26 mouse cellular contexts compared by ENCODE assay signal in the genomic region with DNA sequence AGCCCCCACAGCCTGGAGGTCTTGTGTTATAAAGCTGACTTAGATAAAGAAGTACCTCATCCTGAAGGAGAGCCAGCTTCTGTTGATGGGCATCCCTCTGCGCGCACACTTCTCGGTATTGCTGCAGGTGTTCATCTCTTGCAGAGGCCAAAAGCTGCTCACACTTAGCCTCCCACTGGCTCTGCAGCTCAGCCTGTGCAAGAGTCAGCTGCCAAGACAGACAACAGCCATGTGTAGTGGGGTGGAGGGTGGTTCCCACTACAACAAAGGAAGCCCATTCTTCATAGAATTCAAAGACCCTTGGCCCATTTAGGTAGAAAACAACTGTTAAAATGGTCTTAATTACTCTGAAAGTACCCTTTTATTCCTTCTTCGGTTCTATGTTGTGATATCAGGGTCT. TPM values are rescaled to one million over a fixed set of nuclear protein-coding genes. Genes with fewer than 3 reads are reported as not detected.
DNase-seq lines count a peak whose midpoint lies in the region; ATAC-seq and TF ChIP-seq lines count a peak whose summit lies in the region.
"Had no signal": no experiment of that assay in that cellular context is flagged by ENCODE, and none has a peak within 500 bp of the region (broad histone marks: within the 10 kb centered on the region; RNA-seq: fewer than 3 reads in every experiment).

No protein-coding gene starts in this region.

- peaks cover 40% of the 10 kb centered on the region for H3K36me3 ChIP-seq in hindbrain, embryonic 16.5 days (ENCODE audit: control insufficient read depth, insufficient read depth, low read length)
- peaks cover 73% of the 10 kb centered on the region for H3K36me3 ChIP-seq in hindbrain, embryonic 14.5 days (replicated peaks; ENCODE audit: control insufficient read depth, insufficient read depth)
- peaks cover 15% of the 10 kb centered on the region for H3K36me3 ChIP-seq in ES-E14 (ENCODE audit: control insufficient read depth, insufficient read depth, low read length, poor library complexity, severe bottlenecking)

- no peak overlapping the region for H3K4me2 ChIP-seq in hindbrain, embryonic 16.5 days (ENCODE audit: low read length)
- no peak overlapping the region for H3K4me2 ChIP-seq in hindbrain, embryonic 14.5 days (replicated peaks)
- H3K4me2 ChIP-seq: embryonic facial prominence, embryonic 13.5 days; forebrain, embryonic 12.5 days; forebrain, embryonic 15.5 days; hindbrain, embryonic 13.5 days had no signal

- H3K9me3 ChIP-seq in hindbrain, embryonic 16.5 days (ENCODE audit: control insufficient read depth, low read length) = no peaks in the 10 kb centered on the region; the same call in 1 of the 2 replicates
- no peaks in the 10 kb centered on the region for H3K9me3 ChIP-seq in hindbrain, embryonic 14.5 days (ENCODE audit: control insufficient read depth, low read length)
- H3K9me3 ChIP-seq in ES-E14 (ENCODE audit: control insufficient read depth, insufficient read depth, low read depth, low read length) = no peaks in the 10 kb centered on the region
- H3K9me3 ChIP-seq: embryonic facial prominence, embryonic 10.5 days; embryonic facial prominence, embryonic 13.5 days; forebrain, embryonic 12.5 days; forebrain, embryonic 15.5 days; heart, embryonic 10.5 days; hindbrain, embryonic 13.5 days had no signal

- intact Hi-C loops in gastrocnemius, adult 2 months (cut with DNase I) = no loop called here

- TF ChIP-seq CTCF in gastrocnemius, adult 2 months (IDR thresholded peaks at IDR 0.05) = no peak

- H3K27ac ChIP-seq in hindbrain, embryonic 16.5 days (ENCODE audit: low read depth, low read length) = no peak overlapping the region
- no peak overlapping the region for H3K27ac ChIP-seq in hindbrain, embryonic 14.5 days
- peak overlapping the region; percentile 81 for H3K27ac ChIP-seq in ES-E14 (ENCODE audit: insufficient read depth, low read depth, low read length, poor library complexity, severe bottlenecking)
- H3K27ac ChIP-seq in gastrocnemius, adult 2 months = no peak overlapping the region
- H3K27ac ChIP-seq: embryonic facial prominence, embryonic 10.5 days; embryonic facial prominence, embryonic 13.5 days; forebrain, embryonic 12.5 days; forebrain, embryonic 15.5 days; heart, adult 2 months; heart, embryonic 10.5 days; hindbrain, embryonic 13.5 days had no signal

- in situ Hi-C loops in ES-E14 (cut with MboI; ENCODE audit: low sequenced_read_pairs in 2 of 2, unreplicated experiment in 2 of 2) = no loop called here

- 66% methylated on average over 4 of the region's 4 CpGs for WGBS in hindbrain, embryonic 16.5 days
- 66% methylated on average over 4 of the region's 4 CpGs for WGBS in hindbrain, embryonic 14.5 days

- no peak overlapping the region for H3K9ac ChIP-seq in hindbrain, embryonic 16.5 days (ENCODE audit: low read depth, low read length)
- no peak overlapping the region for H3K9ac ChIP-seq in hindbrain, embryonic 14.5 days
- H3K9ac ChIP-seq in ES-E14 (ENCODE audit: insufficient read depth, low read depth, low read length, poor library complexity, severe bottlenecking) = no peak overlapping the region
- H3K9ac ChIP-seq: embryonic facial prominence, embryonic 13.5 days; forebrain, embryonic 12.5 days; forebrain, embryonic 15.5 days; hindbrain, embryonic 13.5 days had no signal

- H3K4me3 ChIP-seq in hindbrain, embryonic 16.5 days (ENCODE audit: low read length) = no peak overlapping the region
- H3K4me3 ChIP-seq in hindbrain, embryonic 14.5 days (replicated peaks; ENCODE audit: low read length) = no peak overlapping the region
- H3K4me3 ChIP-seq in ES-E14 (ENCODE audit: insufficient read depth in 1 of 2, low read depth in 1 of 2, low read length in 2 of 2, poor library complexity in 1 of 2, severe bottlenecking in 1 of 2) = no peak overlapping the region
- no peak overlapping the region for H3K4me3 ChIP-seq in gastrocnemius, adult 2 months
- H3K4me3 ChIP-seq: embryonic facial prominence, embryonic 10.5 days; embryonic facial prominence, embryonic 13.5 days; erythroblast, embryonic 14.5 days; forebrain, embryonic 12.5 days; forebrain, embryonic 15.5 days; heart, adult 2 months; heart, embryonic 10.5 days; hindbrain, embryonic 13.5 days had no signal

- DNase-seq in hindbrain, embryonic 14.5 days (ENCODE audit: low spot score) = no peak
- DNase-seq in ES-E14 (ENCODE audit: low read depth, low spot score) (peak; percentile 47), ZHBTc4 (ENCODE audit: low read depth, low spot score) (peak; percentile 74)
- DNase-seq in gastrocnemius, adult 2 months = no peak
- no peak for DNase-seq in gastrocnemius, adult 18-20 months (ENCODE audit: low spot score)
- no peak for DNase-seq in adrenal gland, postnatal 14 days
- DNase-seq: adrenal gland, adult 2 months; adrenal gland, postnatal 25 days; cerebellum, adult 18-20 months; cerebellum, adult 9-11 months; cerebellum, postnatal 25 days; embryo, embryonic 11 days; gastrocnemius, postnatal 14 days; heart, adult 2 months; kidney, adult 18-20 months; kidney, adult 9 months had no signal

- no peaks in the 10 kb centered on the region for H3K27me3 ChIP-seq in hindbrain, embryonic 16.5 days (replicated peaks; ENCODE audit: control insufficient read depth, insufficient read depth, low read length)
- H3K27me3 ChIP-seq in hindbrain, embryonic 14.5 days (ENCODE audit: control insufficient read depth, insufficient read depth, low read length) = no peaks in the 10 kb centered on the region
- H3K27me3 ChIP-seq: embryonic facial prominence, embryonic 13.5 days; forebrain, embryonic 12.5 days; forebrain, embryonic 15.5 days; hindbrain, embryonic 13.5 days had no signal

- ATAC-seq in hindbrain, embryonic 16.5 days = peak; percentile 60
- ATAC-seq in hindbrain, embryonic 14.5 days (ENCODE audit: low FRiP score) = no peak
- ATAC-seq: CD4-positive, CD25-positive, alpha-beta regulatory T cell, adult 4 months; forebrain, embryonic 15.5 days; intestine, embryonic 16.5 days had no signal

- no peaks in the 10 kb centered on the region for H3K4me1 ChIP-seq in hindbrain, embryonic 16.5 days (ENCODE audit: control insufficient read depth, insufficient read depth, low read depth, low read length)
- no peaks in the 10 kb centered on the region for H3K4me1 ChIP-seq in hindbrain, embryonic 14.5 days (replicated peaks; ENCODE audit: control insufficient read depth, insufficient read depth, low read length)
- peaks cover 7 to 18% of the 10 kb centered on the region in 2 experiments; a peak in 2 of 4 replicates for H3K4me1 ChIP-seq in ES-E14 (ENCODE audit: control insufficient read depth in 2 of 2, insufficient read depth in 2 of 2, low read length in 2 of 2, poor library complexity in 1 of 2)
- H3K4me1 ChIP-seq: embryonic facial prominence, embryonic 10.5 days; embryonic facial prominence, embryonic 13.5 days; forebrain, embryonic 12.5 days; forebrain, embryonic 15.5 days; heart, embryonic 10.5 days; hindbrain, embryonic 13.5 days had no signal

TF ChIP-seq in ES-E14, 5 proteins besides CTCF, POLR2A, EP300 and RAD21:
- TF ChIP-seq HCFC1 (IDR thresholded peaks at IDR 0.05; ENCODE audit: borderline replicate concordance, insufficient read depth, low read length) (no peak), CHD2 (IDR thresholded peaks at IDR 0.05; ENCODE audit: low read depth, low read length) (peak; percentile 42; the same call in 1 of the 2 replicates), ZNF384 (IDR thresholded peaks at IDR 0.05; ENCODE audit: low read depth, low read length) (no peak), ZC3H11A (IDR thresholded peaks at IDR 0.05; ENCODE audit: borderline replicate concordance, low read depth, low read length) (no peak), MAFK (IDR thresholded peaks at IDR 0.05; ENCODE audit: insufficient read depth, low read depth, low read length) (no peak)

RNA-seq across cellular contexts. Expression of gene Slc31a2, which starts 44.5 kb away (rescaled TPM):
- 17.7 and 18.2 TPM in 2 replicates for polyA plus RNA-seq in hindbrain, embryonic 16.5 days (2015; fragmentation: Nextera tagmentation; extraction: Ambion mirVana)
- 12.6 and 14.4 TPM in 2 replicates for polyA plus RNA-seq in hindbrain, embryonic 14.5 days (2014; fragmentation: Nextera tagmentation; extraction: Ambion mirVana)
- 16.5 and 23.0 TPM in 2 replicates for total RNA-seq in ES-E14 (2012; rRNA removed)
- 1 to 10 TPM; 5.8 to 8.9 TPM for total RNA-seq in gastrocnemius, adult 2 months (2021)
- total RNA-seq in gastrocnemius, adult 18-20 months (2021) = 1 to 10 TPM; 5.3 to 6.2 TPM
- 17.7 and 19.5 TPM in 2 replicates for total RNA-seq in adrenal gland, postnatal 14 days (2021)
- polyA plus RNA-seq: erythroblast, embryonic 14.5 days had no signal

RNA-seq across cellular contexts. Expression of gene Fkbp15, which starts 53.5 kb away (rescaled TPM):
- polyA plus RNA-seq in hindbrain, embryonic 16.5 days (2015; fragmentation: Nextera tagmentation; extraction: Ambion mirVana) = 22.9 and 24.6 TPM in 2 replicates
- 23.5 and 24.3 TPM in 2 replicates for polyA plus RNA-seq in hindbrain, embryonic 14.5 days (2014; fragmentation: Nextera tagmentation; extraction: Ambion mirVana)
- total RNA-seq in ES-E14 (2012; rRNA removed) = 20.3 and 20.7 TPM in 2 replicates
- 10 to 100 TPM; 12.6 TPM for total RNA-seq in gastrocnemius, adult 2 months (2021)
- 10 to 100 TPM; 11.5 to 11.6 TPM for total RNA-seq in gastrocnemius, adult 18-20 months (2021)
- 33.5 and 35.6 TPM in 2 replicates for total RNA-seq in adrenal gland, postnatal 14 days (2021)

RNA-seq across cellular contexts. Expression of gene Slc31a1, which starts 53.7 kb away (rescaled TPM):
- polyA plus RNA-seq in hindbrain, embryonic 16.5 days (2015; fragmentation: Nextera tagmentation; extraction: Ambion mirVana) = 50.0 and 51.1 TPM in 2 replicates
- polyA plus RNA-seq in hindbrain, embryonic 14.5 days (2014; fragmentation: Nextera tagmentation; extraction: Ambion mirVana) = 47.1 and 48.9 TPM in 2 replicates
- 27.9 and 30.7 TPM in 2 replicates for total RNA-seq in ES-E14 (2012; rRNA removed)
- total RNA-seq in gastrocnemius, adult 2 months (2021) = 10 to 100 TPM in 1 of 2 experiments, 1 to 10 TPM in 1; 9.7 to 12.0 TPM
- total RNA-seq in gastrocnemius, adult 18-20 months (2021) = 1 to 10 TPM; 8.5 to 9.7 TPM
- 57.8 and 58.8 TPM in 2 replicates for total RNA-seq in adrenal gland, postnatal 14 days (2021)

Comparison
In these comparisons a context has a peak if more than half of its experiments do, and no peak if none do; other contexts are left out.
1. DNase-seq: peak in ES-E14 (single experiment) and ZHBTc4 (single experiment); none in hindbrain, embryonic 14.5 days (single experiment), gastrocnemius, adult 2 months (single experiment), gastrocnemius, adult 18-20 months (single experiment) and adrenal gland, postnatal 14 days (single experiment).